Mouse (Mus musculus) liver, embryonic 14.5 days (tissue): ENCODE measurements around the gene Shisa8. TPM values are rescaled to one million over a fixed set of nuclear protein-coding genes. Genes with fewer than 3 reads are reported as not detected.

ENCODE experiments used
- ATAC-seq: fragments of 200-750 bp; cut with Nextera tagmentation; 2 replicates; pipeline ENCODE4 v1.8.0; 2017; ENCODE audit warnings: moderate number of reproducible peaks, mild to moderate bottlenecking, moderate library complexity; ENCODE audit not compliant: insufficient read depth
- DNase-seq, 3 experiments: peaks; one replicate each; pipeline ENCODE4 v3.0.0-alpha.2; 2012 to 2013; ENCODE audit warnings: low read depth in 3 of 3, low spot score in 3 of 3
- H3K27ac ChIP-seq: fragments of 300-500 bp; sonication (generic); 2 replicates; pipeline ENCODE4 v1.5.1; 2014; ENCODE audit warnings: moderate library complexity, mild to moderate bottlenecking, control low read depth, inconsistent platforms
- H3K27me3 ChIP-seq: fragments of 300-500 bp; sonication (generic); 2 replicates; pipeline ENCODE4 v1.6.1; 2014; ENCODE audit warnings: mild to moderate bottlenecking, low read length, moderate library complexity; ENCODE audit not compliant: control insufficient read depth, insufficient read depth
- H3K36me3 ChIP-seq: fragments of 300-500 bp; sonication (generic); replicated peaks from 2 replicates; pipeline ENCODE4 v1.6.1; 2014; ENCODE audit warnings: low read depth; ENCODE audit not compliant: control insufficient read depth, insufficient read depth
- H3K4me1 ChIP-seq, 2 experiments: fragments of 200-500 bp in 1 of 2; fragments of 300-500 bp in 1 of 2; sonication (generic) in 1 of 2; replicated peaks; 2 replicates each; pipeline ENCODE4 v1.6.1; 2012 to 2014; ENCODE audit warnings: antibody characterized with exemption in 1 of 2, inconsistent platforms in 1 of 2, low read length in 1 of 2; ENCODE audit not compliant: control insufficient read depth in 2 of 2, insufficient read depth in 2 of 2
- H3K4me2 ChIP-seq: fragments of 300-500 bp; sonication (generic); 2 replicates; pipeline ENCODE4 v1.6.1; 2014; ENCODE audit warnings: low read depth, mild to moderate bottlenecking, control low read depth, moderate library complexity
- H3K4me3 ChIP-seq, 2 experiments: fragments of 200-500 bp in 1 of 2; fragments of 300-500 bp in 1 of 2; sonication (generic) in 1 of 2; 2 replicates each; pipeline ENCODE4 v1.5.1; 2012 to 2014; ENCODE audit warnings: low read depth in 2 of 2, low read length in 2 of 2, mild to moderate bottlenecking in 2 of 2, control low read depth in 1 of 2, inconsistent platforms in 1 of 2, moderate library complexity in 1 of 2; ENCODE audit not compliant: insufficient read depth in 1 of 2
- H3K9ac ChIP-seq: fragments of 300-500 bp; sonication (generic); replicated peaks from 2 replicates; pipeline ENCODE4 v1.6.1; 2014; ENCODE audit warnings: mild to moderate bottlenecking, control low read depth, moderate library complexity
- H3K9me3 ChIP-seq: fragments of 300-500 bp; sonication (generic); 2 replicates; pipeline ENCODE4 v1.6.1; 2016; ENCODE audit warnings: low read length, mixed read lengths; ENCODE audit not compliant: control insufficient read depth
- CTCF ChIP-seq: IDR thresholded peaks from 2 replicates; pipeline ENCODE4 v1.5.1; 2016; ENCODE audit warnings: antibody characterized with exemption, low read depth, control low read depth
- EP300 ChIP-seq: IDR thresholded peaks from 2 replicates; pipeline ENCODE4 v1.6.1; 2016; ENCODE audit warnings: antibody characterized with exemption, low read depth
- WGBS: fragments of 180-500 bp; shearing (Covaris S2); extraction: QIAGEN DNeasy Blood & Tissue Kit; methylation state at CpG from one replicate; pipeline ENCODE4 v1.1.7; 2014; ENCODE audit not compliant: insufficient replicate concordance; 5-methylcytosine and 5-hydroxymethylcytosine counted together
- polyA plus RNA-seq, 2 experiments: library from polyadenylated mRNA; depleted of rRNA in 1 of 2; stranded (reverse) in 1 of 2; unstranded in 1 of 2; fragments of >200 nt; fragmentation: Nextera tagmentation in 1 of 2; extraction: Ambion mirVana in 1 of 2; gene quantifications; 2 replicates each; pipeline versions ENCODE4 v1.2.1 to v1.2.3; 2012 to 2014

Gene Shisa8
- polyA plus RNA-seq, 2 experiments = 0.05 to 0.15 TPM

DNA sequence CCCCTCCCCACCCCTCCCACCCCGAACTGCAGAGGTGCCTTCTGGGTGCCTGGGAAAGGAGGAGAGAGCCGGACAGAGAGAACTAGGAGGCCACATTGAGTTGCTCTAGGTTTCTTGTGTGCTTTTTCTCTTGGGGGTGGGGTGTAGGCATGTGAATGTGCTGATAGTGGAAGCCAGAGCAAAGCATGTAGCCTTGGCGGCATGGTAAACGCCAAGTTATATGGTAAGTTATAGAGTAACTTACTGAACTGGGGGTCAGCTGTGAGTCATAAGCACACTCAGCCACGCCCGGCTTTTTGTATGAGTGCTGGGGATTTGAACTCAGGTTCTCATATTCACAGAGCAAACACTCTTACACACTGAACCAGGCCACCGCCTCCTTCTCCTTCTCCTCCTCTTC lies 48.1 kb downstream of the Shisa8 start:
- peak overlapping the region; percentile 57 for H3K4me2 ChIP-seq
- 14% methylated on average over 7 of the region's 7 CpGs for WGBS
- ATAC-seq (peak; percentile 74), DNase-seq (no peak)
- H3K9me3 ChIP-seq = no peaks in the 10 kb centered on the region
- H3K27ac ChIP-seq = peak overlapping the region; percentile 89
- H3K36me3 ChIP-seq = no peaks in the 10 kb centered on the region; the same call in 1 of the 2 replicates
- H3K4me1 ChIP-seq = peaks cover 36 to 48% of the 10 kb centered on the region in 2 experiments
- H3K4me3 ChIP-seq = peak overlapping the region; percentile 6 to 22; a peak in 2 of 4 replicates
- no peaks in the 10 kb centered on the region for H3K27me3 ChIP-seq
- no peak for TF ChIP-seq CTCF
- TF ChIP-seq EP300 = no peak
- peak overlapping the region; percentile 56 for H3K9ac ChIP-seq

DNA sequence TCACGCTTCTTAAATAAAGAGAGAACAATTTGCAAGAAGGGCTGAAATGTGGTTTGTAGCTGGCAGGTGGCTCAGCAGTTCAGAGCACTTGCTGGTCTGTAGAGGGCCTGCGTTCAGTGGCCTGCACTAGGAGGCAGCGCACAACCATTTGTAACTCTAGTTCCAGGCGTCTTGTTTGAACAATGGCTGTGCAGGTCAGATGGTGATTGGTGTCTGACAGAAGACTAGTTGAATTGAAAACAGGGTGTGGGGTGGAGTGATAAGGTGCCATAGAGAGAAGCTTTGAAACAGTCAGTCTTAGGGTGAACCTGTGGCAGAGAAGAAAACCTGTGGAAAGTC lies 48.6 kb downstream of the Shisa8 start:
- no peak overlapping the region; a peak in 1 of 4 replicates for H3K4me3 ChIP-seq

DNA sequence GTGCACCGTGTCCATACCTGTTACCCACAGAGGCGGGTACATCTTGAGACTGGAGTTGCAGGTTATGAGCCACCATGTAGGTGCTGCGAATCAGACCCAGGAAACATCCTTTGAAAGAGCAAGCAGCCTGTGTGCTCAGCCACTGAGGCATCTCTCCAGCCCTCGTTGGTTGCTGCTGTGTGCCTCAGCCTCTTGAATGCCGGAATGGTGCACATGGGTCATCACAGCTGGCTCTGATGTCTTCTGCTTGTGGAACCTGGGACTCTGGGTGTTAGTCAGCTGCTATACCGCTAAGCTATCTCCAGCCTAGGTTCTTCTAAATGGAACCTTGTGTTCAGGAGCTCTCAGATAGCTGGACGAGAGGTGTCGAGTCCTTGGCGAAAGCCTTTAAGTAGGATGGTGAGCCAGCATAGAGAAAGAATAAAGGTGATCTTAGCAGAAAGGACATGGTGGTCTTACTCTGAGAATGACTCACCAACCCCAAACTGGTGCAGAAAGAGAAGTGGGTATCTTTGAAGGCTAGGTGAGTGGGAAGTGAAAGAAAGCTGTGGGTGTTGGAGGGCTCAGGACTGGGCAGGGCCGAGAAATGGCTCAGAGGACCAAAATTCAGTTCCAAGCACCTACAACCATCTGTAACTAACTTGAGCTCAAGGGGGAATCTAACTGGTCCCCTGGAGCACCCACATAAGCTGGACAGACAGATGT lies 49.1 kb downstream of the Shisa8 start:
- H3K4me1 ChIP-seq = peaks cover 36 to 48% of the 10 kb centered on the region in 2 experiments
- peak overlapping the region; percentile 57 for H3K4me2 ChIP-seq
- peak overlapping the region; percentile 56 for H3K9ac ChIP-seq
- ATAC-seq (no peak), DNase-seq (no peak)
- H3K9me3 ChIP-seq = no peaks in the 10 kb centered on the region
- H3K27ac ChIP-seq = peak overlapping the region; percentile 89
- WGBS = 70% methylated on average over 10 of the region's 10 CpGs
- H3K4me3 ChIP-seq = no peak overlapping the region
- H3K27me3 ChIP-seq = no peaks in the 10 kb centered on the region
- no peaks in the 10 kb centered on the region for H3K36me3 ChIP-seq
- TF ChIP-seq EP300 (no peak), CTCF (no peak)

More for the DNA sequence above, 48.6 kb downstream of the Shisa8 start:
- peak; percentile 42 for TF ChIP-seq EP300
- TF ChIP-seq CTCF = peak; percentile 45
- peak overlapping the region; percentile 56 for H3K9ac ChIP-seq
- ATAC-seq = peak; percentile 73
- peak overlapping the region; percentile 89 for H3K27ac ChIP-seq
- H3K4me2 ChIP-seq = peak overlapping the region; percentile 57
- no peaks in the 10 kb centered on the region for H3K36me3 ChIP-seq
- H3K9me3 ChIP-seq = no peaks in the 10 kb centered on the region
- no peaks in the 10 kb centered on the region for H3K27me3 ChIP-seq
- WGBS = 17% methylated on average over 4 of the region's 4 CpGs
- peak in 1 of 3 experiments; percentile 59 for DNase-seq
- peaks cover 36 to 48% of the 10 kb centered on the region in 2 experiments for H3K4me1 ChIP-seq

DNA sequence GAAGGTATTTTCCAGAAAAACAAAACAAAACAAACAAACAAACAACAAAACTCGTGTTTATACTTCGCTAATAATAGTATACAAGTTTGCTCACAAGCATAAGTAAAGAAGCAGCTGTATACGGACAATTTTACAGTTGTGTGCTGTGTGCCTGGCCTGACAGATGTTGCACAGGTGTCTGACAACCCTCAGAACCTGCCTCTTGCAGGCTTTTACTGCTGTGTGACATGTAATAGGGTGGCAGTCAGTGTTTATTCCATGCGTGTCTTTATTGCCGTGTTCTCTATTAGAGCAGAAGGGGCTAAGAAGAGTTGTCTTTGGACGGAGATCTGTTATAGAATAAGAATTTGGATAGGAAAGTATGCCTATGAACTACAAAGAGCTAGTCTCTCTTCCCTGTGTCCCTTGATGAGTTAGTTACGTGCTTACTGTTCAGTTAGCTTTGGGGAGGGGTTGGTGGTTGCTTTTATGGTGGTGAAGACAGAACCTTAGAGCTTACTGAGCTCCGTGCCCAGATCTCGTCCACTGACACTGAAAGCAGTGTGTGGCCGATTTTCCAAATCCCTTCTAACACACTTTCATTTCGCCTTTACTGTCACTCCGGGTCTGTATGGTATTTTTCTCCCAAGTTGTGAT lies 50.5 kb downstream of the Shisa8 start:
- Histone ChIP-seq H3K4me2 (no peak overlapping the region), H3K9ac (no peak overlapping the region), H3K36me3 (no peaks in the 10 kb centered on the region), H3K4me3 (no peak overlapping the region), H3K9me3 (no peaks in the 10 kb centered on the region), H3K27me3 (no peaks in the 10 kb centered on the region), H3K4me1 (peaks cover 36 to 47% of the 10 kb centered on the region in 2 experiments), H3K27ac (no peak overlapping the region)
- DNase-seq (no peak), ATAC-seq (no peak)
- WGBS = 82% methylated on average over 12 of the region's 12 CpGs
- TF ChIP-seq CTCF (no peak), EP300 (no peak)

DNA sequence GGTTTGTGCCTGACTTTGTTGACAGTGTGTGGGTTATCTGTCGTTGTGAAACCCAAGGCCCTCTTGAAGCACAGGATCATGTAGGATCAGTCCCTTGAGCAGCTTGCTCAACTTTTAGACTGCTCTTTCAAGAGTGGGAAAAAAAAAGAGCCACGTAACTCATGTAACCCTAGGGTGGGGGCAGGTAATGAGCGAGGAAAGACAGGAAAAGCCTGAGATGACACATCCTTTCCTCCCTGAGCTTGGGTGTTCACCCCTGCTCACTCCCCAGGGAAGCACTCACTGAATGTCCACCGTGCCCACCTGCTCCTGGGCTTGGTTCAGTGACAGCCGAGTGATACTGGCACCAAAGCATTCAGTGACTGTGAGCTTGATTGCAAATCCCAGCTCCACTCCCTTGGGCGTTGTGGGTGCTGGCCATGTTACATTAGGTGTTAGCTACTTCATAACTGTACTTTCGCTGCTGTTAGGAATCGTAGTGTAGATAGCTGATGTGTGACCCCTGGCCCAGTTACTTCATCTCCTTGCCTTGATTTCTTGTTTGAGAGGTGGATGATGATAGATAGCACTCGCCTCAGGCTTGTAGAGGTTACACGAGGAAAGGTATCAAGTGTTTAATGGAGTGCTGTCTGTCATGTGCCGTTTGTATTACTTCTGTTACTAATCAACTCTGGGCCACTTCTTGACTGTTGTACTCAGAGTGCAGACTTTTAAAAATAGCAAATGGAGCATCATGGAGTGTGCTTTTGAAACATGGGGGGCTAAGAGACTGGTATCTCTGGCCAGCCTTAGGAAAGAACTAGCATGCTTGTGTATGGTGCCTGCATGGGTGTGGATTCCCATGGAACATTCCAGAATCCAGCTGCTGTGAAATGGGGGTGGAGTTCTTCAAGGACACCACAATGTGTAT lies 51.6 kb downstream of the Shisa8 start:
- Histone ChIP-seq H3K27ac (no peak overlapping the region), H3K36me3 (no peaks in the 10 kb centered on the region), H3K4me3 (no peak overlapping the region), H3K9me3 (no peaks in the 10 kb centered on the region), H3K4me2 (no peak overlapping the region), H3K27me3 (no peaks in the 10 kb centered on the region), H3K4me1 (peaks cover 32 to 47% of the 10 kb centered on the region in 2 experiments), H3K9ac (no peak overlapping the region)
- ATAC-seq (no peak), DNase-seq (no peak)
- TF ChIP-seq CTCF (no peak), EP300 (no peak)
- WGBS = 55% methylated on average over 11 of the region's 11 CpGs
